Mouse (Mus musculus) ES-E14 (cell line): ENCODE results near the gene Vsig10.

Source experiments
- CHD2 ChIP-seq: IDR thresholded peaks from 2 replicates; pipeline ENCODE4 v1.6.1; 2014; ENCODE audit warnings: mild to moderate bottlenecking, low read depth, low read length, inconsistent platforms
- HCFC1 ChIP-seq: IDR thresholded peaks from 2 replicates; pipeline ENCODE4 v1.6.1; 2012; ENCODE audit warnings: low read length, inconsistent platforms, borderline replicate concordance; ENCODE audit not compliant: insufficient read depth
- ZC3H11A ChIP-seq: IDR thresholded peaks from 2 replicates; pipeline ENCODE4 v1.6.1; 2012; ENCODE audit warnings: low read depth, mild to moderate bottlenecking, inconsistent platforms, low read length, borderline replicate concordance
- ZNF384 ChIP-seq: IDR thresholded peaks from 2 replicates; pipeline ENCODE4 v1.6.1; 2012; ENCODE audit warnings: low read depth, low read length, inconsistent platforms

- no peak for TF ChIP-seq CHD2
- TF ChIP-seq ZNF384, result no peak
- no peak for TF ChIP-seq HCFC1
- TF ChIP-seq ZC3H11A, result no peak
Observed at GRCm38 (mm10) chr5:117289646-117290045, 29.2 kb upstream of the Vsig10 start.
